Mouse (Mus musculus) frontal cortex, postnatal 25 days (tissue): ENCODE measurements around the gene Zfp292.

Experiments used
- DNase-seq, 2 experiments: peaks; one replicate each; pipeline ENCODE4 v3.0.0; 2022; ENCODE audit warnings: low spot score in 2 of 2

The Zfp292 gene

GRCm38 (mm10) chr4:34798005-34798404, 84.8 kb downstream of the Zfp292 start:
- DNase-seq: no peak

GRCm38 (mm10) chr4:34797294-34797983, 85.3 kb downstream of the Zfp292 start:
- no peak for DNase-seq

GRCm38 (mm10) chr4:34796294-34796693, 86.5 kb downstream of the Zfp292 start:
- DNase-seq: no peak

- DNase-seq: no peak
These were observed 96.3 kb downstream of the Zfp292 start for GRCm38 (mm10) chr4:34786476-34786875.

GRCm38 (mm10) chr4:34785646-34786045, 97.1 kb downstream of the Zfp292 start:
- no peak for DNase-seq

GRCm38 (mm10) chr4:34784865-34785264, 97.9 kb downstream of the Zfp292 start:
- no peak for DNase-seq

- no peak for DNase-seq
These were observed 100.0 kb downstream of the Zfp292 start for GRCm38 (mm10) chr4:34782730-34783129.

GRCm38 (mm10) chr4:34777677-34778527, 104.9 kb downstream of the Zfp292 start, which contains the start of gene Smim8:
Gene Smim8 (minus strand): TSS chr4:34778423.
- DNase-seq: peak; percentile 87

- DNase-seq: no peak
These were observed 110.9 kb downstream of the Zfp292 start for GRCm38 (mm10) chr4:34771652-34772371.

- DNase-seq: no peak
These were observed 126.6 kb downstream of the Zfp292 start, which contains the start of gene Gm136 for GRCm38 (mm10) chr4:34756163-34756562. Gene Gm136 (minus strand): TSS chr4:34756263.
